Mouse (Mus musculus): ENCODE measurements around the gene Gm13697. TPM values are rescaled to one million over a fixed set of nuclear protein-coding genes. Genes with fewer than 3 reads are reported as not detected.
"Not testable (repeated sequence)": the region's sequence is repeated elsewhere in the genome, so short reads cannot be mapped to it uniquely, and the experiment has no call there.

The Gm13697 gene
- polyA plus RNA-seq, 1 experiment from 2014 or later = not detected

GRCm38 (mm10) chr2:84009818-84010217 is 25.3 kb downstream of the Gm13697 start:
- 85% methylated on average over 3 of the region's 3 CpGs for WGBS
- Histone ChIP-seq H3K4me3 (no peak overlapping the region), H3K4me2 (replicated peaks) (no peak overlapping the region), H3K27ac (no peak overlapping the region), H3K4me1 (no peaks in the 10 kb centered on the region), H3K27me3 (replicated peaks) (no peaks in the 10 kb centered on the region), H3K9me3 (no peaks in the 10 kb centered on the region), H3K36me3 (no peaks in the 10 kb centered on the region), H3K9ac (no peak overlapping the region)
- ATAC-seq (ENCODE audit: low FRiP score, low read depth) = no peak

- Histone ChIP-seq H3K36me3 (no peaks in the 10 kb centered on the region), H3K27ac (no peak overlapping the region), H3K27me3 (replicated peaks) (no peaks in the 10 kb centered on the region), H3K4me2 (replicated peaks) (no peak overlapping the region), H3K9ac (no peak overlapping the region), H3K4me1 (no peaks in the 10 kb centered on the region), H3K9me3 (no peaks in the 10 kb centered on the region), H3K4me3 (no peak overlapping the region)
- no peak for ATAC-seq (ENCODE audit: low FRiP score, low read depth)
- 85% methylated on average over 6 of the region's 6 CpGs for WGBS
Measured at GRCm38 (mm10) chr2:84014572-84014971, 30.0 kb downstream of the Gm13697 start.

- H3K4me2 ChIP-seq (replicated peaks); H3K36me3 ChIP-seq; ATAC-seq (ENCODE audit: low FRiP score, low read depth); H3K27me3 ChIP-seq (replicated peaks); H3K4me3 ChIP-seq; H3K9me3 ChIP-seq; H3K4me1 ChIP-seq; H3K27ac ChIP-seq; H3K9ac ChIP-seq: not testable (repeated sequence)
- WGBS = 77% methylated on average over 5 of the region's 5 CpGs
Measured at GRCm38 (mm10) chr2:84016291-84016690, 31.7 kb downstream of the Gm13697 start.

- no peak overlapping the region for H3K27ac ChIP-seq
- no peak overlapping the region for H3K4me2 ChIP-seq (replicated peaks)
- WGBS = 85% methylated on average over 3 of the region's 3 CpGs
- ATAC-seq (ENCODE audit: low FRiP score, low read depth) = no peak
- no peaks in the 10 kb centered on the region for H3K4me1 ChIP-seq
- no peaks in the 10 kb centered on the region for H3K36me3 ChIP-seq
- no peak overlapping the region for H3K4me3 ChIP-seq
- no peaks in the 10 kb centered on the region for H3K9me3 ChIP-seq
- no peaks in the 10 kb centered on the region for H3K27me3 ChIP-seq (replicated peaks)
- H3K9ac ChIP-seq = no peak overlapping the region
Measured at GRCm38 (mm10) chr2:84018330-84018729, 33.8 kb downstream of the Gm13697 start.

- Histone ChIP-seq H3K4me2 (replicated peaks) (no peak overlapping the region), H3K27me3 (replicated peaks) (no peaks in the 10 kb centered on the region), H3K9me3 (no peaks in the 10 kb centered on the region), H3K27ac (no peak overlapping the region), H3K4me3 (no peak overlapping the region), H3K36me3 (no peaks in the 10 kb centered on the region), H3K4me1 (no peaks in the 10 kb centered on the region), H3K9ac (no peak overlapping the region)
- WGBS = 76% methylated on average over 8 of the region's 8 CpGs
- no peak for ATAC-seq (ENCODE audit: low FRiP score, low read depth)
Measured at GRCm38 (mm10) chr2:84019519-84020305, 35.2 kb downstream of the Gm13697 start.

GRCm38 (mm10) chr2:84021930-84022329 is 37.4 kb downstream of the Gm13697 start:
- no peak for ATAC-seq (ENCODE audit: low FRiP score, low read depth)
- Histone ChIP-seq H3K4me1 (no peaks in the 10 kb centered on the region), H3K36me3 (no peaks in the 10 kb centered on the region), H3K4me3 (no peak overlapping the region), H3K9ac (no peak overlapping the region), H3K4me2 (replicated peaks) (no peak overlapping the region), H3K9me3 (no peaks in the 10 kb centered on the region), H3K27ac (no peak overlapping the region), H3K27me3 (replicated peaks) (no peaks in the 10 kb centered on the region)
- 78% methylated on average over 2 of the region's 2 CpGs for WGBS

- H3K9me3 ChIP-seq = no peaks in the 10 kb centered on the region
- H3K27ac ChIP-seq = no peak overlapping the region
- WGBS = 87% methylated on average over 2 of the region's 2 CpGs
- H3K4me2 ChIP-seq (replicated peaks) = no peak overlapping the region
- no peaks in the 10 kb centered on the region for H3K36me3 ChIP-seq
- H3K4me1 ChIP-seq = no peaks in the 10 kb centered on the region
- no peak overlapping the region for H3K9ac ChIP-seq
- no peaks in the 10 kb centered on the region for H3K27me3 ChIP-seq (replicated peaks)
- no peak overlapping the region for H3K4me3 ChIP-seq
- ATAC-seq (ENCODE audit: low FRiP score, low read depth) = no peak
Measured at GRCm38 (mm10) chr2:84022905-84023304, 38.4 kb downstream of the Gm13697 start.

- Histone ChIP-seq H3K27ac (no peak overlapping the region), H3K36me3 (no peaks in the 10 kb centered on the region), H3K9ac (no peak overlapping the region), H3K27me3 (replicated peaks) (no peaks in the 10 kb centered on the region), H3K4me2 (replicated peaks) (no peak overlapping the region), H3K4me1 (no peaks in the 10 kb centered on the region), H3K9me3 (no peaks in the 10 kb centered on the region), H3K4me3 (no peak overlapping the region)
- WGBS = 88% methylated on average over 2 of the region's 2 CpGs
- no peak for ATAC-seq (ENCODE audit: low FRiP score, low read depth)
Measured at GRCm38 (mm10) chr2:84023319-84023718, 38.8 kb downstream of the Gm13697 start.

- 77% methylated on average over 4 of the region's 4 CpGs for WGBS
Measured at GRCm38 (mm10) chr2:84025217-84025616, 40.7 kb downstream of the Gm13697 start.

GRCm38 (mm10) chr2:84032505-84032904 is 48.0 kb downstream of the Gm13697 start:
- H3K4me3 ChIP-seq = no peak overlapping the region
- H3K4me2 ChIP-seq (replicated peaks) = no peak overlapping the region
- H3K9me3 ChIP-seq = no peaks in the 10 kb centered on the region
- H3K36me3 ChIP-seq = no peaks in the 10 kb centered on the region
- no peak overlapping the region for H3K9ac ChIP-seq
- no peak for ATAC-seq (ENCODE audit: low FRiP score, low read depth)
- no peaks in the 10 kb centered on the region for H3K27me3 ChIP-seq (replicated peaks)
- H3K4me1 ChIP-seq = no peaks in the 10 kb centered on the region
- H3K27ac ChIP-seq = no peak overlapping the region
- 83% methylated on average over 2 of the region's 2 CpGs for WGBS

More at GRCm38 (mm10) chr2:84025217-84025616, 40.7 kb downstream of the Gm13697 start:
- H3K9ac ChIP-seq = no peak overlapping the region
- H3K36me3 ChIP-seq = no peaks in the 10 kb centered on the region
- no peak overlapping the region for H3K4me2 ChIP-seq (replicated peaks)
- no peak overlapping the region for H3K4me3 ChIP-seq
- H3K27ac ChIP-seq = no peak overlapping the region
- no peaks in the 10 kb centered on the region for H3K27me3 ChIP-seq (replicated peaks)
- no peak for ATAC-seq (ENCODE audit: low FRiP score, low read depth)
- H3K4me1 ChIP-seq = no peaks in the 10 kb centered on the region
- no peaks in the 10 kb centered on the region for H3K9me3 ChIP-seq

- no peak overlapping the region for H3K4me2 ChIP-seq (replicated peaks)
- no peak overlapping the region for H3K27ac ChIP-seq
Measured at GRCm38 (mm10) chr2:84035997-84036396, 51.5 kb downstream of the Gm13697 start.

More at GRCm38 (mm10) chr2:84035997-84036396, 51.5 kb downstream of the Gm13697 start:
- Histone ChIP-seq H3K36me3 (no peaks in the 10 kb centered on the region), H3K4me1 (no peaks in the 10 kb centered on the region), H3K9me3 (no peaks in the 10 kb centered on the region), H3K27me3 (replicated peaks) (no peaks in the 10 kb centered on the region), H3K9ac (no peak overlapping the region), H3K4me3 (no peak overlapping the region)
- 89% methylated on average over 4 of the region's 4 CpGs for WGBS
- no peak for ATAC-seq (ENCODE audit: low FRiP score, low read depth)
